In the genomic region with DNA sequence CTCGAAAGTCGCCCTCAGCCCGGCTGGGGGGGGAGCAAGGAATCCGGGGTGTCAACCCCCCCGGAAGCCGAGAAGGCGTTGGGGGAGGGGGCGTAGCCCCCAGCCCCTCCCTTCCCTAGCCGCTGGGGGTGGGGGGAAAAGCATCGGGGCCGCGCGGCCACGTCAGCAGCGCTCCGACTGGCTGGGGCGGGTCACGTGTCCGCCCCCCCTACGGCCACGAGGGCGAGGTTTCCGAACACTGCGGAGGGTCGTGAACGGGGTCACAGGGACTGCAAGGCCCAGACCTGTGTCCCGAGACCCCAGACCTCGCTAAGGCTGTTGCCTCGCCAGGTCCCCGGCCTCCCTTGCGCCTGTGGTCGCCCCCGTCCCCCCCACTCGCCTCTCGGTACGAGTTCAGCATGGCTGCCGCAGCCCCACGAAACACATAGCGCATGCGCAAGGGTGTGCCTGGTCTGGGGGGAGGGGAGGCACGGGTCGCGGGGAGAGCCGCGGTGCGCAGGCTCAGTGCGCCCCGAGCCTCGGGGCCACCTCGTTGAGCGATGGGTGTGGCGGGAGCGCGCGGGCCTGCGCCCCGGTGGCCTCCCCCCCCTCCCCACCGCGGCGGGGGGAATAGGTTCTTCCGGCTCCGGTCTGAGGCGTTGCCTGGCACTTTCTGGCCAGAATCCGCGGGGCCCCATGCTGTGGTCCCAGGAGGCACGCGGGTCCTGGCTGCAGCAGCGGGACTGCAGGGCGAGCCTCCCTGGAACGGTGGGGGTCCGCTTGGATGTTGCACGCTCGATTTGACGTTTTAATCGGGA, we compare ENCODE assay signal across 8 mouse cellular contexts. TPM values are rescaled to one million over a fixed set of nuclear protein-coding genes. Genes with fewer than 3 reads are reported as not detected.
DNase-seq lines count a peak whose midpoint lies in the region; ATAC-seq lines count a peak whose summit lies in the region.

TSS of gene Brd2 (minus strand) at position 447 of the 797 bp plus-strand sequence.

- H3K4me3 ChIP-seq in forebrain, embryonic 10.5 days = peak within 1 kb of the TSS; percentile 95
- peak within 1 kb of the TSS; percentile 54 to 87 for H3K4me3 ChIP-seq in heart, embryonic 14.5 days (ENCODE audit: control insufficient read depth in 1 of 2, insufficient read depth in 1 of 2, low read depth in 1 of 2, low read length in 2 of 2)
- peak within 1 kb of the TSS; percentile 100 for H3K4me3 ChIP-seq in liver, embryonic 12.5 days

- H3K4me2 ChIP-seq in heart, embryonic 14.5 days (ENCODE audit: low read length) = peak within 1 kb of the TSS; percentile 91
- peak within 1 kb of the TSS; percentile 95 for H3K4me2 ChIP-seq in liver, embryonic 12.5 days

- H3K27me3 ChIP-seq in forebrain, embryonic 10.5 days (ENCODE audit: poor library complexity, severe bottlenecking) = no peaks in the 10 kb centered on the region
- H3K27me3 ChIP-seq in heart, embryonic 14.5 days (ENCODE audit: control insufficient read depth, insufficient read depth, low read length) = no peaks in the 10 kb centered on the region
- no peaks in the 10 kb centered on the region for H3K27me3 ChIP-seq in liver, embryonic 12.5 days (replicated peaks)
- H3K27me3 ChIP-seq in splenic B cell, adult 2 months (ENCODE audit: control insufficient read depth, insufficient read depth, low read length, poor library complexity, severe bottlenecking) = no peaks in the 10 kb centered on the region

- DNase-seq in CD8-positive naive resting alpha-beta T cell, adult 2 months (ENCODE audit: low read depth in 2 of 2, low spot score in 2 of 2) = peak; percentile 93 to 95
- peak; percentile 96 for DNase-seq in c-Kit-positive CD71-negative TER-119-negative erythroid progenitor cells, embryonic 14.5 days (ENCODE audit: low read depth)
- DNase-seq in forebrain, embryonic 10.5 days (ENCODE audit: extremely low spot score, low spot score) = peak; percentile 98
- peak; percentile 99 for DNase-seq in kidney, postnatal 14 days
- DNase-seq in naive thymus-derived CD4-positive, alpha-beta T cell, adult 2 months (ENCODE audit: low read depth) = peak; percentile 98
- peak; percentile 98 for DNase-seq in splenic B cell, adult 2 months (ENCODE audit: low read depth, low spot score)

- peak within 1 kb of the TSS; percentile 98 for H3K9ac ChIP-seq in heart, embryonic 14.5 days (ENCODE audit: low read length)
- peak within 1 kb of the TSS; percentile 95 for H3K9ac ChIP-seq in liver, embryonic 12.5 days

- H3K4me1 ChIP-seq in forebrain, embryonic 10.5 days = peaks cover 46% of the 10 kb centered on the region
- H3K4me1 ChIP-seq in heart, embryonic 14.5 days (ENCODE audit: control insufficient read depth in 2 of 2, insufficient read depth in 2 of 2, low read length in 2 of 2) = peaks cover 7 to 13% of the 10 kb centered on the region in 2 experiments
- H3K4me1 ChIP-seq in liver, embryonic 12.5 days = peaks cover 64% of the 10 kb centered on the region

- no peaks in the 10 kb centered on the region for H3K9me3 ChIP-seq in forebrain, embryonic 10.5 days
- no peaks in the 10 kb centered on the region for H3K9me3 ChIP-seq in heart, embryonic 14.5 days (ENCODE audit: control insufficient read depth, low read length)
- no peaks in the 10 kb centered on the region for H3K9me3 ChIP-seq in liver, embryonic 12.5 days (replicated peaks)

- ATAC-seq in heart, embryonic 14.5 days (ENCODE audit: insufficient number of reproducible peaks, insufficient read depth, low FRiP score, low read depth) = peak; percentile 68
- ATAC-seq in liver, embryonic 12.5 days = peak; percentile 68

- peak within 1 kb of the TSS; percentile 100 for H3K27ac ChIP-seq in forebrain, embryonic 10.5 days
- H3K27ac ChIP-seq in heart, embryonic 14.5 days (replicated peaks in 1 of 2; ENCODE audit: control insufficient read depth in 1 of 2, insufficient read depth in 1 of 2, low read depth in 2 of 2, low read length in 2 of 2) = peak within 1 kb of the TSS; percentile 100
- peak within 1 kb of the TSS; percentile 99 for H3K27ac ChIP-seq in liver, embryonic 12.5 days

- H3K36me3 ChIP-seq in forebrain, embryonic 10.5 days (replicated peaks) = peaks cover 27% of the 10 kb centered on the region
- H3K36me3 ChIP-seq in heart, embryonic 14.5 days (ENCODE audit: control insufficient read depth, insufficient read depth, low read length) = peaks cover 27% of the 10 kb centered on the region
- H3K36me3 ChIP-seq in liver, embryonic 12.5 days = peaks cover 17% of the 10 kb centered on the region
- peaks cover 6% of the 10 kb centered on the region for H3K36me3 ChIP-seq in splenic B cell, adult 2 months (ENCODE audit: control insufficient read depth, insufficient read depth, low read length, poor library complexity, severe bottlenecking)

- WGBS in forebrain, embryonic 10.5 days = under 1% methylated on average over 75 of the region's 75 CpGs
- WGBS in heart, embryonic 14.5 days = under 1% methylated on average over 67 of the region's 75 CpGs
- under 1% methylated on average over 74 of the region's 75 CpGs for WGBS in liver, embryonic 12.5 days (ENCODE audit: insufficient replicate concordance)

RNA-seq across cellular contexts. Expression of gene Brd2, which starts in this region (rescaled TPM):
- polyA plus RNA-seq in forebrain, embryonic 10.5 days (2016; fragmentation: Nextera tagmentation; extraction: Ambion mirVana) = 121 and 134 TPM in 2 replicates
- 72.8 and 74.9 TPM in 2 replicates for polyA plus RNA-seq in heart, embryonic 14.5 days (2014; fragmentation: Nextera tagmentation; extraction: Ambion mirVana)
- polyA plus RNA-seq in liver, embryonic 12.5 days (2016; fragmentation: Nextera tagmentation; extraction: Ambion mirVana) = 59.9 and 66.1 TPM in 2 replicates

Comparison
In these comparisons a context has a peak if more than half of its experiments do, and no peak if none do; other contexts are left out.
1. Peak in every context shown above with its lines: DNase-seq, ATAC-seq, H3K4me3 ChIP-seq and H3K27ac ChIP-seq.